Mouse (Mus musculus) layer of hippocampus, adult 11-12 months (tissue): ENCODE measurements at regions not wholly inside any gene's neighbourhood (a gene's known extent, or its start where the extent isn't known, plus 50 kb on each side); places are given as distances from the start of the nearest gene placed in this dataset.

Experiments
- DNase-seq: peaks from one replicate; pipeline ENCODE4 v3.0.0; 2022; ENCODE audit warnings: low spot score

DNA sequence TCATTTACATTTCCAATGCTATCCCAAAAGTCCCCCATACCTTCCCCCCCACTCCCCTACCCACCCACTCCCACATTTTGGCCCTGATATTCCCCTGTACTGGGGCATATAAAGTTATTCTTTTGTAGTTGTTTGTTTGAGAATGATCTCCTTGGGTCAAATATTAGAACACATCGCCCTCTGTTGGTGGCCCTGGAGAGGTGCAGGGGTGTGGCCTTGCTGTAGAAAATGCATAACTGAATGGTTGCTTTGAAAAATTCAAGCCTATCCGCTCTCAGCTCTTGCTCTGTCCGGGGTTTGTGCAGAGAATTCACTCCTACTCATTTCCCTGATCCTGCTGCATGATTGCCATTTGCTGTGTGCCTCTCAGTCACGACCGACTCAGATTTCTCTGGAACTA, 336.4 kb upstream of the Epha6 start:
- peak; percentile 8 for DNase-seq
